Mouse (Mus musculus) erythroblast, embryonic 14.5 days (primary cell): Measurements from ENCODE around the gene Ank3.

ENCODE experiments used
- GATA1 ChIP-seq: IDR thresholded peaks from 2 replicates; pipeline ENCODE4 v1.6.1; 2012; ENCODE audit warnings: low read length, inconsistent platforms, mixed read lengths
- TAL1 ChIP-seq: IDR thresholded peaks from 3 replicates; pipeline ENCODE4 v1.6.1; 2012; ENCODE audit warnings: low read length, inconsistent platforms, mixed read lengths

DNA sequence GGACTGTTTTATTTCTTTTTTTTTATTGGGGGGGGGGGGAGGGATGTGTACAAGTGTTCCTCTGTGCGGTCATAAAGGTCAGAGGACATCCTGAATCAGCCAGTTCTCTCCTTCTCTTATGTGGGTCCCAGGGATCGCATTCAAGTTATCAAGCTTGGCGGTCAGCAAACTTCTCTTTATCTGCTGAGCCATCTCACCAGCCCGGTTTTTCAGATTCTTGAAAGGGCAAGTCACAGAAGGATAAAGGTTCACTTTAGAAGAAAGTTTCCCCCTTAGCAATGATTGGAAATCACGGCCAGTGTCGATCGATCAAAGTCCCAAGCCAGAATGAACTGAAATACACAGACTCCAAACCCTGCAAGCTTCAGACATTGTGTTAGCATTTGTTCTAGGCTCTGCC lies 651.2 kb downstream of the Ank3 start:
- TF ChIP-seq TAL1 (no peak), GATA1 (no peak)
